19 mouse cellular contexts compared by ENCODE assay signal in genomic region chr5:136989801-136990200, GRCm38 (mm10). TPM values are rescaled to one million over a fixed set of nuclear protein-coding genes. Genes with fewer than 3 reads are reported as not detected.
"Had no signal": no experiment of that assay in that cellular context is flagged by ENCODE, and none has a peak within 500 bp of the region (broad histone marks: within the 10 kb centered on the region; RNA-seq: fewer than 3 reads in every experiment).

No protein-coding gene starts in this region.

- H3K27ac ChIP-seq: midbrain, embryonic 10.5 days; midbrain, embryonic 12.5 days; neural tube, embryonic 13.5 days; neural tube, embryonic 15.5 days had no signal

- H3K27me3 ChIP-seq: midbrain, embryonic 12.5 days; neural tube, embryonic 13.5 days; neural tube, embryonic 15.5 days had no signal

- DNase-seq: lung, embryonic 14.5 days; lung, postnatal 10 days; lung, postnatal 4 days; midbrain, embryonic 14.5 days; retina, postnatal 1 day; right cerebral cortex, adult 18-20 months; right cerebral cortex, postnatal 25 days; right cerebral cortex, postnatal 4 days; spleen, adult 18-20 months; thymus, adult 18-20 months; thymus, postnatal 14 days; thymus, postnatal 36 days had no signal

- H3K4me3 ChIP-seq: midbrain, embryonic 10.5 days; midbrain, embryonic 12.5 days; myocyte; neural tube, embryonic 13.5 days; neural tube, embryonic 15.5 days had no signal

RNA-seq across cellular contexts. Expression of gene Cldn15, which starts 23.4 kb away (rescaled TPM):
- polyA plus RNA-seq: neural tube, embryonic 11.5 days had no signal

RNA-seq across cellular contexts. Expression of gene Vgf, which starts 36.4 kb away (rescaled TPM):
- total RNA-seq: megakaryocyte, adult 5-6 weeks had no signal
